Mouse (Mus musculus) lung, embryonic 16.5 days (tissue): ENCODE data around the gene Gorab. TPM values are rescaled to one million over a fixed set of nuclear protein-coding genes. Genes with fewer than 3 reads are reported as not detected.

Source experiments
- ATAC-seq: fragments of 200-750 bp; cut with Nextera tagmentation; 2 replicates; pipeline ENCODE4 v1.8.0; 2017; ENCODE audit warnings: low read depth, mild to moderate bottlenecking, moderate library complexity
- H3K27ac ChIP-seq: fragments of 300-500 bp; sonication (generic); 2 replicates; pipeline ENCODE4 v1.5.1; 2014; ENCODE audit warnings: mild to moderate bottlenecking, control low read depth, low read length
- H3K27me3 ChIP-seq: fragments of 300-500 bp; sonication (generic); 2 replicates; pipeline ENCODE4 v1.6.1; 2014; ENCODE audit warnings: low read depth, low read length, mixed read lengths; ENCODE audit not compliant: control insufficient read depth, insufficient read depth
- H3K36me3 ChIP-seq: fragments of 300-500 bp; sonication (generic); 2 replicates; pipeline ENCODE4 v1.6.1; 2014; ENCODE audit warnings: low read length; ENCODE audit not compliant: control insufficient read depth, insufficient read depth
- H3K4me1 ChIP-seq: fragments of 300-500 bp; sonication (generic); replicated peaks from 2 replicates; pipeline ENCODE4 v1.6.1; 2014; ENCODE audit warnings: low read length, mixed read lengths; ENCODE audit not compliant: control insufficient read depth, insufficient read depth
- H3K4me2 ChIP-seq: fragments of 300-500 bp; sonication (generic); 2 replicates; pipeline ENCODE4 v1.6.1; 2014; ENCODE audit warnings: low read depth, low read length, control low read depth
- H3K4me3 ChIP-seq: fragments of 300-500 bp; sonication (generic); 2 replicates; pipeline ENCODE4 v1.5.1; 2014; ENCODE audit warnings: mild to moderate bottlenecking, low read length, control low read depth
- H3K9ac ChIP-seq: fragments of 300-500 bp; sonication (generic); 2 replicates; pipeline ENCODE4 v1.6.1; 2014; ENCODE audit warnings: low read length, control low read depth
- H3K9me3 ChIP-seq: fragments of 300-500 bp; sonication (generic); 2 replicates; pipeline ENCODE4 v1.6.1; 2016; ENCODE audit warnings: low read length; ENCODE audit not compliant: control insufficient read depth
- WGBS: fragments of 180-500 bp; shearing (Covaris S2); extraction: QIAGEN DNeasy Blood & Tissue Kit; methylation state at CpG from one replicate; pipeline ENCODE4 v1.1.7; 2014; 5-methylcytosine and 5-hydroxymethylcytosine counted together
- polyA plus RNA-seq: library from polyadenylated mRNA; unstranded; fragments of >200 nt; fragmentation: Nextera tagmentation; extraction: Ambion mirVana; gene quantifications from 2 replicates; pipeline ENCODE4 v1.2.1, GENCODE M21; 2015

Gene Gorab
- polyA plus RNA-seq, 1 experiment from 2014 or later = 24.2 TPM

DNA sequence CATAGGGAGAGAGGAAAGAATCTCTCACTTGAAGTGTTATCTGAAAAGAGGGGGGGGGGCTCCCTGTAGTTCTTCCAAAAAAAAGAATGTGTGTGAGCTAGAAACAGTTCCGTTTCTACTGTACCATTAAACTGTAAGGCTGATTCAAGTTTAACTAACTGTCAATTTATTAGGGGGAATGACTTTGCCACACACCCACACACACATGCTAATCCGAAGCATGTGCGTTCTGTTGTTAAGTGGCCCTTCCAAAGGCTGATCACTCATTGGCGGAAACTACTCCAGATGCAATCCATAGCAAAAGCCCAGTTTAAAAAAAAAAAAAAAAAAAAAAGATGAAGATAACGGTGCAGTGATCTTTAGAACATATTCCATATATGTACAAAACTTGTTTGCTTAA lies 42.1 kb downstream of the Gorab start:
- H3K27me3 ChIP-seq = no peaks in the 10 kb centered on the region
- no peak overlapping the region for H3K4me3 ChIP-seq
- no peaks in the 10 kb centered on the region for H3K9me3 ChIP-seq
- no peaks in the 10 kb centered on the region for H3K36me3 ChIP-seq
- peaks cover 6% of the 10 kb centered on the region; the same call in 1 of the 2 replicates for H3K4me1 ChIP-seq
- 46% methylated on average over 5 of the region's 5 CpGs for WGBS
- peak; percentile 72 for ATAC-seq
- H3K27ac ChIP-seq = no peak overlapping the region
- no peak overlapping the region for H3K9ac ChIP-seq
- H3K4me2 ChIP-seq = no peak overlapping the region

- no peak overlapping the region for H3K4me3 ChIP-seq
- no peak overlapping the region for H3K9ac ChIP-seq
- no peak for ATAC-seq
- no peaks in the 10 kb centered on the region for H3K36me3 ChIP-seq
- no peaks in the 10 kb centered on the region for H3K9me3 ChIP-seq
- WGBS = 34% methylated on average over 6 of the region's 6 CpGs
- H3K27me3 ChIP-seq = no peaks in the 10 kb centered on the region
- H3K27ac ChIP-seq = no peak overlapping the region
- peaks cover 6% of the 10 kb centered on the region; the same call in 1 of the 2 replicates for H3K4me1 ChIP-seq
- no peak overlapping the region for H3K4me2 ChIP-seq
Measured at GRCm38 (mm10) chr1:163360796-163361195, 42.7 kb downstream of the Gorab start.

DNA sequence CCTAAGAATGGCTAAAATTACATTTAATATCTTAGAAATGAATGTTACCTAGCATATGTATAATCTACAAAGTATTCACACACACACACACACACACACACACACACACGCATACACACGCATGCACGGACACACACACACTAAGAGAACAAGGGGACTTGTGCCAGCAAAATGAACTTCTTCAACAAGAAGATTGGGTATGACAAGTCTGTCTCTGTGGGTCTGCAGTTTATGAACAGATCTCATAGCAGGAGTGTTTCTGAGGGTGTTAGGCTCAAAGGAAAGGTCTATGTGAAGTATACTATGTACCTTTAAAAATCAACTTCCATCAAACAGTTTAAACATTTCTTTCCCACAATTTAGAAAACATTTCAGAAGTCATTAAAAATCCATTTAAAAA lies 43.9 kb downstream of the Gorab start:
- ATAC-seq = no peak
- H3K36me3 ChIP-seq = no peaks in the 10 kb centered on the region
- no peaks in the 10 kb centered on the region for H3K27me3 ChIP-seq
- H3K9me3 ChIP-seq = no peaks in the 10 kb centered on the region
- no peak overlapping the region for H3K4me3 ChIP-seq
- 93% methylated on average over 3 of the region's 3 CpGs for WGBS
- no peak overlapping the region for H3K4me2 ChIP-seq
- H3K27ac ChIP-seq = no peak overlapping the region
- peaks cover 6% of the 10 kb centered on the region; the same call in 1 of the 2 replicates for H3K4me1 ChIP-seq
- H3K9ac ChIP-seq = no peak overlapping the region

DNA sequence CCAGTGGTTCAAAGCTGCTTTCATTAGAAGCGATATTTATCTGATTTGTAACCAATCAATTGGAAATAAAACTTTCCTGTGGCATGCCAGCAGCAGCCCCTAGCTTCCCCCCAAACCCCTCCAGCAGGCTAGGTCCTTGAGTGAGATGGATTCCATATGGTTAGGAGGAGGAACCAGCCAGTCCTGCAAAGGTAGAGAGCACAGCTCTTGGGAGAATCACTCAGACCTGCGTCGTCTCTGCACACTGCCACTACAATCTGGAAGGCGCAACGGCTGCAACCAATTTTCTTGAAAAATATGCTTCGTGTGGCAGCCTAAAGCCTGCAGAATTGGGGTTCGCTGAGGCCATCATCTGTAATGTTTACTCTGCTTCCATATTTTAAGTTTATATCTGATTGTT lies 45.3 kb downstream of the Gorab start:
- H3K27ac ChIP-seq = no peak overlapping the region
- no peak overlapping the region for H3K4me2 ChIP-seq
- no peaks in the 10 kb centered on the region for H3K36me3 ChIP-seq
- WGBS = 35% methylated on average over 7 of the region's 7 CpGs
- H3K4me3 ChIP-seq = no peak overlapping the region
- ATAC-seq = no peak
- H3K9me3 ChIP-seq = no peaks in the 10 kb centered on the region
- no peak overlapping the region for H3K9ac ChIP-seq
- H3K4me1 ChIP-seq = peaks cover 6% of the 10 kb centered on the region; the same call in 1 of the 2 replicates
- no peaks in the 10 kb centered on the region for H3K27me3 ChIP-seq

GRCm38 (mm10) chr1:163357733-163358132 lies 45.7 kb downstream of the Gorab start:
- H3K4me1 ChIP-seq = peaks cover 6% of the 10 kb centered on the region; the same call in 1 of the 2 replicates
- H3K36me3 ChIP-seq = no peaks in the 10 kb centered on the region
- no peak for ATAC-seq
- WGBS = 45% methylated on average over 6 of the region's 6 CpGs
- H3K27me3 ChIP-seq = no peaks in the 10 kb centered on the region
- no peak overlapping the region for H3K4me3 ChIP-seq
- no peak overlapping the region for H3K27ac ChIP-seq
- H3K4me2 ChIP-seq = no peak overlapping the region
- no peak overlapping the region for H3K9ac ChIP-seq
- no peaks in the 10 kb centered on the region for H3K9me3 ChIP-seq

- Histone ChIP-seq H3K4me3 (no peak overlapping the region), H3K4me1 (peaks cover 2% of the 10 kb centered on the region; the same call in 1 of the 2 replicates), H3K4me2 (no peak overlapping the region), H3K9ac (no peak overlapping the region), H3K27me3 (no peaks in the 10 kb centered on the region), H3K36me3 (no peaks in the 10 kb centered on the region), H3K9me3 (no peaks in the 10 kb centered on the region), H3K27ac (no peak overlapping the region)
- no peak for ATAC-seq
- WGBS = 62% methylated on average over 4 of the region's 4 CpGs
Measured at GRCm38 (mm10) chr1:163356167-163356566, 47.3 kb downstream of the Gorab start.

GRCm38 (mm10) chr1:163355626-163356156 lies 47.8 kb downstream of the Gorab start:
- no peak for ATAC-seq
- H3K4me2 ChIP-seq = no peak overlapping the region
- no peaks in the 10 kb centered on the region for H3K27me3 ChIP-seq
- H3K9ac ChIP-seq = no peak overlapping the region
- WGBS = 32% methylated on average over 3 of the region's 3 CpGs
- H3K9me3 ChIP-seq = no peaks in the 10 kb centered on the region
- H3K4me3 ChIP-seq = no peak overlapping the region
- no peak overlapping the region for H3K27ac ChIP-seq
- H3K36me3 ChIP-seq = no peaks in the 10 kb centered on the region
- peaks cover 2% of the 10 kb centered on the region; the same call in 1 of the 2 replicates for H3K4me1 ChIP-seq

GRCm38 (mm10) chr1:163350988-163351387 lies 52.5 kb downstream of the Gorab start:
- H3K27me3 ChIP-seq = no peaks in the 10 kb centered on the region
- WGBS = 60% methylated on average over 3 of the region's 3 CpGs

DNA sequence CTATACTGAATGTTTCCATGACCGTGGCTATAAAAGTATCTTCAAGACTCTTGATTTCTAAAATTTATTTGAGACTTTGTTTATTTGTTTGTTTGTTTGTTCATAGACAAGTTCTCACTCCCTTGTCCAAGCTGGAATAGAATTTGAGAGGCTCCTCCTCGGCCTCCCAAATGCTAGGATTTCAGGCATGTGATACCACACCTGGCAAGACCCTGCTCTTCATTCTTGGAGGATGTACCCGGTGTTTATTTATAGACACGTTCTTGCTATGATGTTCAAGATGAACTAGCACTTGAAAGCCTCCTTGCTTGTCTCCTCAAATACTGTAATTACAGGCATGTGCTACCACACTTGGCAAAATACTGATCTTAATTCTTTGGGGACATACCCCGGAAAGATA lies 57.9 kb downstream of the Gorab start:
- H3K36me3 ChIP-seq = no peaks in the 10 kb centered on the region
- no peak overlapping the region for H3K4me3 ChIP-seq
- no peak overlapping the region for H3K9ac ChIP-seq
- H3K27me3 ChIP-seq = no peaks in the 10 kb centered on the region
- H3K9me3 ChIP-seq = no peaks in the 10 kb centered on the region
- no peak for ATAC-seq
- 66% methylated on average over 5 of the region's 5 CpGs for WGBS
- no peaks in the 10 kb centered on the region for H3K4me1 ChIP-seq
- H3K27ac ChIP-seq = no peak overlapping the region
- no peak overlapping the region for H3K4me2 ChIP-seq

More at GRCm38 (mm10) chr1:163350988-163351387, 52.5 kb downstream of the Gorab start:
- Histone ChIP-seq H3K36me3 (no peaks in the 10 kb centered on the region), H3K9ac (no peak overlapping the region), H3K4me1 (no peaks in the 10 kb centered on the region), H3K4me2 (no peak overlapping the region), H3K4me3 (no peak overlapping the region), H3K9me3 (no peaks in the 10 kb centered on the region), H3K27ac (no peak overlapping the region)
- ATAC-seq = no peak

- Histone ChIP-seq H3K4me1 (no peaks in the 10 kb centered on the region), H3K27me3 (no peaks in the 10 kb centered on the region), H3K4me2 (no peak overlapping the region), H3K9me3 (no peaks in the 10 kb centered on the region), H3K9ac (no peak overlapping the region), H3K27ac (no peak overlapping the region), H3K4me3 (no peak overlapping the region), H3K36me3 (no peaks in the 10 kb centered on the region)
- ATAC-seq = no peak
- 29% methylated on average over 1 of the region's 1 CpGs for WGBS
Measured at GRCm38 (mm10) chr1:163344931-163345330, 58.5 kb downstream of the Gorab start.
